Mouse (Mus musculus): ENCODE results near the gene Liph. TPM values are rescaled to one million over a fixed set of nuclear protein-coding genes. Genes with fewer than 3 reads are reported as not detected.
A peak's percentile ranks its signal among the peaks of the same experiment; 100 is the strongest.

Liph gene
- 4.6 and 6.1 TPM in 2 replicates for polyA plus RNA-seq (2014; fragmentation: Nextera tagmentation; extraction: Ambion mirVana)

- H3K27me3 ChIP-seq (ENCODE audit: control insufficient read depth, insufficient read depth, low read length) = no peaks in the 10 kb centered on the region
- peak within 1 kb of the TSS; percentile 87 for H3K27ac ChIP-seq (ENCODE audit: low read length)
- no peak for ATAC-seq (ENCODE audit: insufficient number of reproducible peaks, insufficient read depth, low FRiP score, low read depth)
- peaks cover 6% of the 10 kb centered on the region; the same call in 1 of the 2 replicates for H3K4me1 ChIP-seq (ENCODE audit: control insufficient read depth, insufficient read depth, low read length)
- WGBS = 11% methylated on average over 16 of the region's 16 CpGs
- no peak within 1 kb of the TSS for H3K9ac ChIP-seq (replicated peaks; ENCODE audit: low read depth, low read length)
- peak within 1 kb of the TSS; percentile 40 for H3K4me2 ChIP-seq (replicated peaks; ENCODE audit: low read depth, low read length)
- no peaks in the 10 kb centered on the region for H3K9me3 ChIP-seq (ENCODE audit: control insufficient read depth, low read depth, low read length)
- H3K36me3 ChIP-seq (ENCODE audit: control insufficient read depth, insufficient read depth, low read length) = no peaks in the 10 kb centered on the region
- 0 out of 2 replicates have a peak within 1 kb of the TSS, but pooled peaks have one; percentile 1 for H3K4me3 ChIP-seq (ENCODE audit: low read depth, low read length)
Measured at GRCm38 (mm10) chr16:21995304-21995703, at the start of gene Liph. Liph (minus strand) TSS chr16:21995663.

- Histone ChIP-seq H3K4me2 (replicated peaks; ENCODE audit: low read depth, low read length) (no peak overlapping the region), H3K9ac (replicated peaks; ENCODE audit: low read depth, low read length) (no peak overlapping the region), H3K4me3 (ENCODE audit: low read depth, low read length) (no peak overlapping the region), H3K36me3 (ENCODE audit: control insufficient read depth, insufficient read depth, low read length) (peaks cover 38% of the 10 kb centered on the region), H3K27me3 (ENCODE audit: control insufficient read depth, insufficient read depth, low read length) (no peaks in the 10 kb centered on the region), H3K9me3 (ENCODE audit: control insufficient read depth, low read depth, low read length) (no peaks in the 10 kb centered on the region), H3K27ac (ENCODE audit: low read length) (no peak overlapping the region), H3K4me1 (ENCODE audit: control insufficient read depth, insufficient read depth, low read length) (no peaks in the 10 kb centered on the region)
- ATAC-seq (ENCODE audit: insufficient number of reproducible peaks, insufficient read depth, low FRiP score, low read depth) = no peak
- WGBS = 68% methylated on average over 4 of the region's 4 CpGs
Measured at GRCm38 (mm10) chr16:22043830-22044229, 48.4 kb upstream of the Liph start.

GRCm38 (mm10) chr16:22039978-22040377, 44.5 kb upstream of the Liph start:
- no peak overlapping the region for H3K27ac ChIP-seq (ENCODE audit: low read length)
- H3K27me3 ChIP-seq (ENCODE audit: control insufficient read depth, insufficient read depth, low read length) = no peaks in the 10 kb centered on the region
- no peak overlapping the region for H3K9ac ChIP-seq (replicated peaks; ENCODE audit: low read depth, low read length)
- H3K4me2 ChIP-seq (replicated peaks; ENCODE audit: low read depth, low read length) = no peak overlapping the region
- no peak overlapping the region for H3K4me3 ChIP-seq (ENCODE audit: low read depth, low read length)
- 90% methylated on average over 1 of the region's 1 CpGs for WGBS
- peaks cover 41% of the 10 kb centered on the region for H3K36me3 ChIP-seq (ENCODE audit: control insufficient read depth, insufficient read depth, low read length)
- H3K4me1 ChIP-seq (ENCODE audit: control insufficient read depth, insufficient read depth, low read length) = no peaks in the 10 kb centered on the region
- no peak for ATAC-seq (ENCODE audit: insufficient number of reproducible peaks, insufficient read depth, low FRiP score, low read depth)
- no peaks in the 10 kb centered on the region for H3K9me3 ChIP-seq (ENCODE audit: control insufficient read depth, low read depth, low read length)

GRCm38 (mm10) chr16:22038554-22038953, 43.1 kb upstream of the Liph start:
- Histone ChIP-seq H3K4me3 (ENCODE audit: low read depth, low read length) (no peak overlapping the region), H3K36me3 (ENCODE audit: control insufficient read depth, insufficient read depth, low read length) (peaks cover 27% of the 10 kb centered on the region), H3K27me3 (ENCODE audit: control insufficient read depth, insufficient read depth, low read length) (no peaks in the 10 kb centered on the region), H3K9ac (replicated peaks; ENCODE audit: low read depth, low read length) (no peak overlapping the region), H3K4me1 (ENCODE audit: control insufficient read depth, insufficient read depth, low read length) (no peaks in the 10 kb centered on the region), H3K9me3 (ENCODE audit: control insufficient read depth, low read depth, low read length) (no peaks in the 10 kb centered on the region), H3K27ac (ENCODE audit: low read length) (no peak overlapping the region), H3K4me2 (replicated peaks; ENCODE audit: low read depth, low read length) (no peak overlapping the region)
- no peak for ATAC-seq (ENCODE audit: insufficient number of reproducible peaks, insufficient read depth, low FRiP score, low read depth)
- WGBS = 93% methylated on average over 10 of the region's 10 CpGs

- Histone ChIP-seq H3K4me1 (ENCODE audit: control insufficient read depth, insufficient read depth, low read length) (no peaks in the 10 kb centered on the region), H3K9me3 (ENCODE audit: control insufficient read depth, low read depth, low read length) (no peaks in the 10 kb centered on the region), H3K36me3 (ENCODE audit: control insufficient read depth, insufficient read depth, low read length) (peaks cover 63% of the 10 kb centered on the region), H3K4me2 (replicated peaks; ENCODE audit: low read depth, low read length) (no peak overlapping the region), H3K9ac (replicated peaks; ENCODE audit: low read depth, low read length) (no peak overlapping the region), H3K27me3 (ENCODE audit: control insufficient read depth, insufficient read depth, low read length) (no peaks in the 10 kb centered on the region), H3K27ac (ENCODE audit: low read length) (no peak overlapping the region), H3K4me3 (ENCODE audit: low read depth, low read length) (no peak overlapping the region)
- WGBS = 95% methylated on average over 5 of the region's 5 CpGs
- no peak for ATAC-seq (ENCODE audit: insufficient number of reproducible peaks, insufficient read depth, low FRiP score, low read depth)
Measured at GRCm38 (mm10) chr16:22027474-22027873, 32.0 kb upstream of the Liph start.

- WGBS = 95% methylated on average over 2 of the region's 2 CpGs
Measured at GRCm38 (mm10) chr16:22022122-22022521, 26.7 kb upstream of the Liph start.

GRCm38 (mm10) chr16:22015569-22015968, 20.1 kb upstream of the Liph start:
- peaks cover 30% of the 10 kb centered on the region for H3K36me3 ChIP-seq (ENCODE audit: control insufficient read depth, insufficient read depth, low read length)
- H3K27ac ChIP-seq (ENCODE audit: low read length) = no peak overlapping the region
- no peak overlapping the region for H3K9ac ChIP-seq (replicated peaks; ENCODE audit: low read depth, low read length)
- H3K4me2 ChIP-seq (replicated peaks; ENCODE audit: low read depth, low read length) = no peak overlapping the region
- no peak for ATAC-seq (ENCODE audit: insufficient number of reproducible peaks, insufficient read depth, low FRiP score, low read depth)
- H3K9me3 ChIP-seq (ENCODE audit: control insufficient read depth, low read depth, low read length) = no peaks in the 10 kb centered on the region
- H3K4me1 ChIP-seq (ENCODE audit: control insufficient read depth, insufficient read depth, low read length) = peaks cover 2% of the 10 kb centered on the region; the same call in 1 of the 2 replicates
- no peaks in the 10 kb centered on the region for H3K27me3 ChIP-seq (ENCODE audit: control insufficient read depth, insufficient read depth, low read length)
- 91% methylated on average over 1 of the region's 1 CpGs for WGBS
- H3K4me3 ChIP-seq (ENCODE audit: low read depth, low read length) = no peak overlapping the region

More at GRCm38 (mm10) chr16:22022122-22022521, 26.7 kb upstream of the Liph start:
- no peaks in the 10 kb centered on the region for H3K4me1 ChIP-seq (ENCODE audit: control insufficient read depth, insufficient read depth, low read length)
- H3K27me3 ChIP-seq (ENCODE audit: control insufficient read depth, insufficient read depth, low read length) = no peaks in the 10 kb centered on the region
- peaks cover 45% of the 10 kb centered on the region for H3K36me3 ChIP-seq (ENCODE audit: control insufficient read depth, insufficient read depth, low read length)
- H3K4me3 ChIP-seq (ENCODE audit: low read depth, low read length) = no peak overlapping the region
- no peak for ATAC-seq (ENCODE audit: insufficient number of reproducible peaks, insufficient read depth, low FRiP score, low read depth)
- no peak overlapping the region for H3K4me2 ChIP-seq (replicated peaks; ENCODE audit: low read depth, low read length)
- 0 out of 2 replicates have a peak, but pooled peaks cover 5% of the 10 kb centered on the region for H3K9me3 ChIP-seq (ENCODE audit: control insufficient read depth, low read depth, low read length)
- H3K27ac ChIP-seq (ENCODE audit: low read length) = no peak overlapping the region
- no peak overlapping the region for H3K9ac ChIP-seq (replicated peaks; ENCODE audit: low read depth, low read length)

GRCm38 (mm10) chr16:22009596-22009995, 14.1 kb upstream of the Liph start:
- Histone ChIP-seq H3K9me3 (ENCODE audit: control insufficient read depth, low read depth, low read length) (no peaks in the 10 kb centered on the region), H3K4me3 (ENCODE audit: low read depth, low read length) (peak overlapping the region; percentile 72), H3K27ac (ENCODE audit: low read length) (peak overlapping the region; percentile 69; the same call in 1 of the 2 replicates), H3K9ac (replicated peaks; ENCODE audit: low read depth, low read length) (peak overlapping the region; percentile 67), H3K27me3 (ENCODE audit: control insufficient read depth, insufficient read depth, low read length) (no peaks in the 10 kb centered on the region), H3K4me1 (ENCODE audit: control insufficient read depth, insufficient read depth, low read length) (peaks cover 9% of the 10 kb centered on the region), H3K36me3 (ENCODE audit: control insufficient read depth, insufficient read depth, low read length) (no peaks in the 10 kb centered on the region), H3K4me2 (replicated peaks; ENCODE audit: low read depth, low read length) (peak overlapping the region; percentile 63)
- 0% methylated on average over 51 of the region's 51 CpGs for WGBS
- peak; percentile 57; the same call in 1 of the 2 replicates for ATAC-seq (ENCODE audit: insufficient number of reproducible peaks, insufficient read depth, low FRiP score, low read depth)

- under 1% methylated on average over 45 of the region's 45 CpGs for WGBS
- Histone ChIP-seq H3K9ac (replicated peaks; ENCODE audit: low read depth, low read length) (peak within 1 kb of the TSS; percentile 67), H3K4me3 (ENCODE audit: low read depth, low read length) (peak within 1 kb of the TSS; percentile 72), H3K4me2 (replicated peaks; ENCODE audit: low read depth, low read length) (peak within 1 kb of the TSS; percentile 63), H3K4me1 (ENCODE audit: control insufficient read depth, insufficient read depth, low read length) (peaks cover 9% of the 10 kb centered on the region), H3K36me3 (ENCODE audit: control insufficient read depth, insufficient read depth, low read length) (no peaks in the 10 kb centered on the region), H3K27ac (ENCODE audit: low read length) (peak within 1 kb of the TSS; percentile 69; the same call in 1 of the 2 replicates), H3K27me3 (ENCODE audit: control insufficient read depth, insufficient read depth, low read length) (no peaks in the 10 kb centered on the region), H3K9me3 (ENCODE audit: control insufficient read depth, low read depth, low read length) (no peaks in the 10 kb centered on the region)
- ATAC-seq (ENCODE audit: insufficient number of reproducible peaks, insufficient read depth, low FRiP score, low read depth) = peak; percentile 98
Measured at GRCm38 (mm10) chr16:22009099-22009584, 13.7 kb upstream of the Liph start, which contains the start of gene Senp2. Senp2 (plus strand) TSS chr16:22009484.
